Mouse (Mus musculus): ENCODE measurements at regions not wholly inside any gene's neighbourhood (a gene's known extent, or its start where the extent isn't known, plus 50 kb on each side); places are given as distances from the start of the nearest gene placed in this dataset.

DNA sequence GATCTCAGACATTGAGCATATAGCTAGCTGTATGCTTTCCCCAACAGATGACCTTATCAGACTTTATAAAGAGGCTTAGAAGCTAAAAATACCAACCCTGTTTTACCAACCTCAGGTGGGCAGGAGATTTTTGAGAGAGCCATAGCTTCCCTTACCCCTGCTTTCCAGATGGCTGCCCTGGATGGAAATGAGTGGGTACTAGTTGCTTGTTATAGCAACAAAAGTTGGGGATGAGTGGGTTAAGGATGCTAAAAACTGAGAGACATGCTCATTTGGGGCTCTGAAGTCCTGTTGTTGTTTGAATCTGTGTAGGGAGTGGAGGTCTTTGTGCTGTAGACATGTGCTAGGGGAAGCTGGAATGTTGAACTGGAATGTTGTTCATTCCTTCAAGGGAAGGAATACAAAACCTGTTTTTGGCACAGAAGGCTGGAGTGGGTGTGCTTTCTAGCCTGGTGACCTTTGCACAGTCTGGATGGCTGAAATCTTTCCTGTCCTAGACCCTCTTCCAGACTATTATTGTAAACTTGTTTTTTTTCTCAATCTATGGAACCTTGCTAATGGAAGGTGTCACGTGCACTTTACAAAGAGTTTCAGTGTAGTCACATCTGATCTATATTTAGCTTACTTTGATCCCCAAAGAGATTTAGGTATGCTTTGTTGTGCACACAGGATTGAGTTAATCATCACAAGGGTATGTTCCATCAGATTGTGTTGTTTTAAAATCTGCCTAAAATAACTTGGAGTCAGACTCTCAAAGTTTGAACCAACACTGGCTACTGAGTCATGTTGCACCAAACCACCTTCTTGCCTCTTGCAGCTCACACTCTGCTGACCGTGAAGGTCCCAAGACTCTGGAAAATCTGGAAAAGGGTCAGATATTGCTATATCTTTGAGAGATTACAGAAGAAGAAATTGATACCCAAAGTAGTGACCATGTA is 138.1 kb upstream of the Slc30a5 start:
- no peak overlapping the region for H3K9ac ChIP-seq (ENCODE audit: low read depth, low read length)
- no peak for ATAC-seq (replicated peaks; ENCODE audit: insufficient number of reproducible peaks, low FRiP score, low TSS enrichment)

DNA sequence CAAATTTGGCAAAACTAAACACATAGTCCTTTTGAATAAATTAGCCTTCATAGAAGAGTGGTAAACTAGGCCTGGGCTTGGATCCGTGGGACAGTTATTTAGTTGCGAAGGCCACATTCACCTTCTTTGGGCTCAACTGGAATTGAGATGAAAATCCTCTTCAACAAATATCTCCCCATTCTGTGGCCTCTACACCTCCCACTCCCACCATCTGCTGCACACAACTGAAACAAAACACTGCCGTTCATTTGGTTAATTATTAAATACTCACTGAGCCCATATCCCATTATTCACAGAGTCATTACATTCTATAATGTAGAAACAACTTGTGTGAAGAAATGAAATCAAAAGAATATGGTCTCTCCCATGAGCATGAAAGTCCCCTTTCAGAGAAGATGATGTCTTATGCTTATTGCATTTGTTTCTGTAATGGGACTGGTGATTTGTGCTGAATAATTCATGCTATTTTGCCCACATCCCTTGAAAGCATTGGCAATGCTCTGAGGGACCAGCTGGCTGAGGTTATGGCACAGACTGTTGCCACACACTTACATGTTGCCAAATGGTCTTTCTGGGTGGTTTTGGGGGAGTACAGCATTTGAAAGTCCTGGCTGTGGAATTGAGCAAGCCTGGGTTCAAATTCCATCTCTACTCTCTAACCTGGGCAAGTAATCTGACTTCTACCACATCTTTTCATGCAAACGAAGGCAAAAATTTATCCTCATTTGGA is 129.7 kb upstream of the Slc30a5 start:
- no peak overlapping the region for H3K9ac ChIP-seq (ENCODE audit: low read depth, low read length)
- H3K4me1 ChIP-seq (ENCODE audit: control insufficient read depth, insufficient read depth, low read length), result no peaks in the 10 kb centered on the region
- H3K27ac ChIP-seq (ENCODE audit: low read depth, low read length), result no peak overlapping the region
- H3K9me3 ChIP-seq (replicated peaks; ENCODE audit: control insufficient read depth, low read length), result no peaks in the 10 kb centered on the region
- H3K36me3 ChIP-seq (ENCODE audit: control insufficient read depth, insufficient read depth, low read length), result no peaks in the 10 kb centered on the region
- ATAC-seq (replicated peaks; ENCODE audit: insufficient number of reproducible peaks, low FRiP score, low TSS enrichment), result no peak
- no peaks in the 10 kb centered on the region for H3K27me3 ChIP-seq (ENCODE audit: control insufficient read depth, insufficient read depth, low read length)
- WGBS (ENCODE audit: insufficient replicate concordance), result 82% methylated on average over 4 of the region's 4 CpGs
- H3K4me2 ChIP-seq, result no peak overlapping the region
- H3K4me3 ChIP-seq (ENCODE audit: low read depth, low read length), result no peak overlapping the region

More for the DNA sequence above, 138.1 kb upstream of the Slc30a5 start:
- H3K9me3 ChIP-seq (replicated peaks; ENCODE audit: control insufficient read depth, low read length), result no peaks in the 10 kb centered on the region
- no peaks in the 10 kb centered on the region for H3K27me3 ChIP-seq (ENCODE audit: control insufficient read depth, insufficient read depth, low read length)
- no peaks in the 10 kb centered on the region for H3K36me3 ChIP-seq (ENCODE audit: control insufficient read depth, insufficient read depth, low read length)
- 47% methylated on average over 2 of the region's 2 CpGs for WGBS (ENCODE audit: insufficient replicate concordance)
- H3K4me1 ChIP-seq (ENCODE audit: control insufficient read depth, insufficient read depth, low read length), result no peaks in the 10 kb centered on the region
- H3K4me3 ChIP-seq (ENCODE audit: low read depth, low read length), result no peak overlapping the region
- H3K4me2 ChIP-seq, result no peak overlapping the region
- H3K27ac ChIP-seq (ENCODE audit: low read depth, low read length), result no peak overlapping the region

DNA sequence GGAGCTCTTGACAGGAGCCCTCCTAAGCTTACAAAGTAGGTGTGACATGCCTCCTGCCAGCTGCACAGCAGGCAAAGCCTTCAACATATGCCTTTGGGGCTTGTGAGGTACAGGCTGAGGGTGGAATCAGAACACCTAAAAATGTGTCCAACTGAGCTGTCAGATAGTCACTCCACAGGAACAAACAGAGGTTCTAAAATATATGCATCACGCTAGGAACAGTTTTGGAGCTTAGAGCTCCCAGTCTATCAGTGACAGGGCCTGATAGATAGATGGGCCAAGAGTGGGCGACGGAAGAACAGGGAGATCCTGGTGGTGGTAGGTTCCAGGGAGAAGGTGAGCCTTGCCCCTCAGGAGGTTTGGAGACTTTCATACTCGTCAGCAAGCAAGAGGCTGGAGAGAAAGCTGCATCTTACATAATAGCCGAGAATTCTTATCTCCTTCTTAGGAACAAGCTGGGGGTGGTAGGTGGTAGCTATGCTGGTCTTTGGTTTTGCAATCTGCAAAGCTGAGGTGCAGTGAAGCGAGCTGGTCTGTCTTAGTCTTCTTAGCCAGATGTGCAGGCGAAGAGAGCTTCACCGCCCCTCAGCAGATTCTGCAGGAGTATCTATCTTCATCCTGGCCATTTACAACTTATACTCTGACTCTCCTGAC is 121.5 kb upstream of the Slc30a5 start:
- WGBS (ENCODE audit: insufficient replicate concordance), result 44% methylated on average over 8 of the region's 8 CpGs
- H3K4me1 ChIP-seq (ENCODE audit: control insufficient read depth, insufficient read depth, low read length), result peaks cover 9% of the 10 kb centered on the region; the same call in 1 of the 2 replicates

DNA sequence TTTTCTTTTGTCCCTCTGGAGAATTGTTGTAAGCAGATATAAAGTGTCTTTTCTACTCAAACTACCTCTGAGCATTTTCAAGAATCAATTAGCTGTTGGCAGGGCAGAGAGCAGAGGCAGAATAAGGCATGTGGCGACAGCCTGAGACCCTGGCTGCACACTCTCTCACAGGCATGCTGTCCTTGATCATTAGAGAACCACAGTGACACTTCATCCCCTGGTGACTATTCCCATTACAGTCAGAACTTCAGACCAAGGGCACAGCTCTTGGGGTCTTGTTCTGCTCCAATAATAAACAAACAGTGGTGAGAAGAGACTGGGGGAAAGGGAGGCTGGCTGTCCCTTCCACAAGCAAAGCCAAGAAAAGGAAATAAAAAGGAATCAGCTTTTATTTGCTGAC is 120.9 kb upstream of the Slc30a5 start:
- WGBS (ENCODE audit: insufficient replicate concordance), result 27% methylated on average over 1 of the region's 1 CpGs
- Histone ChIP-seq H3K27me3 (ENCODE audit: control insufficient read depth, insufficient read depth, low read length) (no peaks in the 10 kb centered on the region), H3K4me3 (ENCODE audit: low read depth, low read length) (no peak overlapping the region), H3K4me2 (no peak overlapping the region), H3K9me3 (replicated peaks; ENCODE audit: control insufficient read depth, low read length) (no peaks in the 10 kb centered on the region), H3K4me1 (ENCODE audit: control insufficient read depth, insufficient read depth, low read length) (peaks cover 9% of the 10 kb centered on the region; the same call in 1 of the 2 replicates), H3K9ac (ENCODE audit: low read depth, low read length) (no peak overlapping the region), H3K36me3 (ENCODE audit: control insufficient read depth, insufficient read depth, low read length) (no peaks in the 10 kb centered on the region), H3K27ac (ENCODE audit: low read depth, low read length) (no peak overlapping the region)
- no peak for ATAC-seq (replicated peaks; ENCODE audit: insufficient number of reproducible peaks, low FRiP score, low TSS enrichment)

More for the DNA sequence above, 121.5 kb upstream of the Slc30a5 start:
- Histone ChIP-seq H3K27ac (ENCODE audit: low read depth, low read length) (no peak overlapping the region), H3K27me3 (ENCODE audit: control insufficient read depth, insufficient read depth, low read length) (no peaks in the 10 kb centered on the region), H3K4me3 (ENCODE audit: low read depth, low read length) (no peak overlapping the region), H3K9ac (ENCODE audit: low read depth, low read length) (no peak overlapping the region), H3K9me3 (replicated peaks; ENCODE audit: control insufficient read depth, low read length) (no peaks in the 10 kb centered on the region), H3K4me2 (no peak overlapping the region), H3K36me3 (ENCODE audit: control insufficient read depth, insufficient read depth, low read length) (no peaks in the 10 kb centered on the region)
- no peak for ATAC-seq (replicated peaks; ENCODE audit: insufficient number of reproducible peaks, low FRiP score, low TSS enrichment)

DNA sequence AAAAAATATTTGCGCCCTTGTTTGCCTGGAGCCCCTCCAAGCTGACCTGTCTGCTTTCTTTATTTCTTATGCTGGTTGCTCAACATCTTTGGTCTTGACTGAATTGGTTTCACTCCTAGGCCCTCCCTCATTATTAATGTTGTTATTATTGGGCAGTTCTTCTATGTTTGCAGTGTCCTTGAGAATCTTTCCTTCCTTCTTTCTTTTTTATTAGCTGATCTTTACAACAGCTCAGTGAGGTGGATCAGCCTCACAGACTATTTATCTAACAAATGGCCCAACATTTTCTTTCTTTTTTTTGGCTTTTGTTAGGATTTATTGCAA is 117.9 kb upstream of the Slc30a5 start:
- Histone ChIP-seq H3K9ac (ENCODE audit: low read depth, low read length) (no peak overlapping the region), H3K4me3 (ENCODE audit: low read depth, low read length) (no peak overlapping the region), H3K27me3 (ENCODE audit: control insufficient read depth, insufficient read depth, low read length) (no peaks in the 10 kb centered on the region), H3K36me3 (ENCODE audit: control insufficient read depth, insufficient read depth, low read length) (no peaks in the 10 kb centered on the region), H3K27ac (ENCODE audit: low read depth, low read length) (no peak overlapping the region), H3K9me3 (replicated peaks; ENCODE audit: control insufficient read depth, low read length) (no peaks in the 10 kb centered on the region), H3K4me2 (no peak overlapping the region), H3K4me1 (ENCODE audit: control insufficient read depth, insufficient read depth, low read length) (peaks cover 9% of the 10 kb centered on the region; the same call in 1 of the 2 replicates)
- 71% methylated on average over 1 of the region's 1 CpGs for WGBS (ENCODE audit: insufficient replicate concordance)
- ATAC-seq (replicated peaks; ENCODE audit: insufficient number of reproducible peaks, low FRiP score, low TSS enrichment), result no peak

DNA sequence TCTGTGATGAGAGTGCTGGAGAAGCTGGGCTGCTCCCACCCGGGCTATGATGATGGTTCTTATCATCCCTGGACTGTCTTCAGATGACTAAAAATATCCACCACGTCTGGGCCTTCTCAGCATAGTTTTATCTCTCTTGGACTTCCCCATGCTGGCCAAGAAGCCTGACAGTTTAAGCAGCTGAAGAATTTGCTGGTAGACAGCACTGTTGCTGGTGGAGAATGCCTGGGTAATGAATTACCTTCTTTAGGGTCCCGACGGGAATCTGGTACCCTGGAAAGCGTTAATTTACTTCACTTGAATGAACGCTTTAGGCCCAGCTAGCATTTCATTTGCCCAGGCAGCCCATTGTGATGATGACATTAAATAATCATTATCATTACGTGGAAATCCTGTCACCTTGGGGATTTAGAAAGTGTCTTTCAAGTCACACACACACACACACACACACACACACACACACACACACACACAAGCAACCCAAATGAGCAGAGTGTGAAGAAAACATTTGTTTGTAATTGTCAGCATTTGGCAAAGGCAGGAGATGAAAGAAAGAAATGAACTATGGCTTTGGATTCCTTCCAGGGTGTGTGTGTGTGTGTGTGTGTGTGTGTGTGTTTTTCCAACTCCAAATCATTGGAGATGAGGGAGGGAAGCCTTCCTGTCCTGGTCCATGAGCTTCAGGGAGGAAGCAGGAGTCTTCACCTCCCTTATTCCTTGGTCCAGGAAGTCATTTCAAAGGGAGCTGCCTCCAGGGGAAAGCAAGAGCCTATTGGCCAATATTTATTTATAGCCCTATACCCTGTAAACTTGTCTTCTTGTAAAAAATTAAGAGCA is 117.3 kb upstream of the Slc30a5 start:
- WGBS (ENCODE audit: insufficient replicate concordance), result 23% methylated on average over 7 of the region's 7 CpGs
- Histone ChIP-seq H3K4me1 (ENCODE audit: control insufficient read depth, insufficient read depth, low read length) (peaks cover 9% of the 10 kb centered on the region; the same call in 1 of the 2 replicates), H3K4me2 (no peak overlapping the region), H3K27me3 (ENCODE audit: control insufficient read depth, insufficient read depth, low read length) (no peaks in the 10 kb centered on the region), H3K36me3 (ENCODE audit: control insufficient read depth, insufficient read depth, low read length) (no peaks in the 10 kb centered on the region), H3K9me3 (replicated peaks; ENCODE audit: control insufficient read depth, low read length) (no peaks in the 10 kb centered on the region), H3K4me3 (ENCODE audit: low read depth, low read length) (no peak overlapping the region), H3K27ac (ENCODE audit: low read depth, low read length) (no peak overlapping the region), H3K9ac (ENCODE audit: low read depth, low read length) (no peak overlapping the region)
- no peak; the same call in 1 of the 2 replicates for ATAC-seq (replicated peaks; ENCODE audit: insufficient number of reproducible peaks, low FRiP score, low TSS enrichment)

DNA sequence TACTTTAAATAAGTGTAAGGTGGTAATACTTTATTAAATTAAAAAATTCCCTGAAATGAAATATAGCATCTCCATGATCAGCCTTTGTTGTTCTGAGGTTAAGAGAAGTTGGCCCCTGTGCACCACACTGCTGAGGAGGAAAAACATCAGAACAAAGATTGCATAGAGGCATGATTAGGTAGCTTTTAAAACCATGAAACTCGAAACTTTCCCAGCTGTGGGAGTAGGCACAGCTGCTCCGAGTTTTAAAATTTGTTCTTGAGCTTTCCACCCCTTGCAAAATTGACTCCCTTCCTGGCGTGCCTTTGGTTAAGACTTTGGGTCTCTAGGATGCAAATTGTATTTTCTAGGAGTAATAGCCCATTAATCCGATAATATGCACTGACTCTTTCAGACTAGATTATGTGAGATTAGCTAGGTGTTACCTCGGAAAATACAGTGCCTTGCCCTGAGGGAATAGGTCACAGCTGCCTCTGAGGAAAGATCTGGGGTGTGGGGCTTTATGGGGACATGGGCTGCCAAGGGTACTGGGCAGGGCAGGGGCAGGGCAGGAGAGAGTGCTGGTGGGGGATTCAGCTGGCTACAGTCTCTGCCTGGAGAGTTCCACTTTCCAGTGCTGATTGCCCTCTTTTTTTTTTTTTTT is 110.1 kb upstream of the Slc30a5 start:
- Histone ChIP-seq H3K27me3 (ENCODE audit: control insufficient read depth, insufficient read depth, low read length) (no peaks in the 10 kb centered on the region), H3K9ac (ENCODE audit: low read depth, low read length) (no peak overlapping the region), H3K4me3 (ENCODE audit: low read depth, low read length) (no peak overlapping the region), H3K4me1 (ENCODE audit: control insufficient read depth, insufficient read depth, low read length) (no peaks in the 10 kb centered on the region), H3K27ac (ENCODE audit: low read depth, low read length) (no peak overlapping the region), H3K9me3 (replicated peaks; ENCODE audit: control insufficient read depth, low read length) (no peaks in the 10 kb centered on the region), H3K36me3 (ENCODE audit: control insufficient read depth, insufficient read depth, low read length) (no peaks in the 10 kb centered on the region), H3K4me2 (no peak overlapping the region)
- 52% methylated on average over 5 of the region's 5 CpGs for WGBS (ENCODE audit: insufficient replicate concordance)
- ATAC-seq (replicated peaks; ENCODE audit: insufficient number of reproducible peaks, low FRiP score, low TSS enrichment), result no peak
